Mouse (Mus musculus): ENCODE results near the gene Pigq. TPM values are rescaled to one million over a fixed set of nuclear protein-coding genes. Genes with fewer than 3 reads are reported as not detected.

Gene Pigq
- polyA plus RNA-seq, 1 experiment from 2014 or later: 59.3 TPM

DNA sequence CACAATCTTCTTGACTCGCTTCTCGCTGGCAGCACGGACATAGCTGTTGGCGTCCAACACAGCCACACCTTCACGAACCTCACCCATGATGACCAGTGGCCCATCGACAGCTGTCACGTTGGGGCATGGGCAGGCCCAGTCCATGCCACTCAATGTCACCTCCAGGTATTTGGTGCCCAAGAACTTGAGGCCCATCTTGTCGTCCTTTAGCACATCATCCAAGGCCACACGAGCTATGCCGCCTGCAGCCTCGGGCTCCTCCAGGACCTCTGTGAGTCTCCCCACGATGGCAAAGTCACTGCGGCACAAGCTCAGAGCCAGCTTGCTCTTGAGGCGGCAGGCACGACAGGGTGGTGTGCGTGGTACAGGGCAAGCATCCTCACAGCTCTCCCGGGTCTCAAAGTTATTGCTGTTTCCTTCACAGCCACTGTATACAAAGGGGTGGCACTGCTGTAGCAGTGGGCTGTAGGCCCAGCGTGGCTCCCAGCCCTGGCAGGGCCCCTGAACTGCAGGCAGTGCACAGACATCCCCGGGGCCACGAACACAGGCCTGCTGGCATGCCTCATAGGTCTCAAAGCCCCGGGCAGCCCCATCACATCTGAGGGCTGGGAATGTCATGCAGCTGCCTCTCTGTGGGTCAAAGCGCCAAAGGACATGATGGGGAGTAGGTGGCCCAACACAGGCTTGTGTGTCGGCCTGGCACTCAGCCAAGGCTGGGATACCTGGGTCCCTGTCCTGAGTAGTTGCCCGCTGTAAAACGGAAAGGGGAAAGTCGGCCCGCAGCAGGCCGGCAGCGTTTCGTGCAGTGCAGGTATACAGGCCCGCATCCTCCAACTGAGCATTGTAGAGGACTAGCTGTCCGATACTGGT is 66.8 kb downstream of the Pigq start:
- no peak overlapping the region for H3K4me2 ChIP-seq (ENCODE audit: low read depth, low read length)
- WGBS: 92% methylated on average over 32 of the region's 32 CpGs
- H3K27me3 ChIP-seq (ENCODE audit: control insufficient read depth, insufficient read depth, low read length): no peaks in the 10 kb centered on the region
- ATAC-seq (replicated peaks; ENCODE audit: extremely low read depth, insufficient read depth, low FRiP score): no peak
- no peak overlapping the region for H3K9ac ChIP-seq (ENCODE audit: low read length)
- no peak overlapping the region for H3K4me3 ChIP-seq (ENCODE audit: low read length)
- peaks cover 3% of the 10 kb centered on the region for H3K36me3 ChIP-seq (ENCODE audit: control insufficient read depth, insufficient read depth)
- H3K4me1 ChIP-seq (ENCODE audit: control insufficient read depth, insufficient read depth, low read length): peaks cover 19% of the 10 kb centered on the region
- no peak overlapping the region for H3K27ac ChIP-seq (ENCODE audit: low read length)
- no peaks in the 10 kb centered on the region for H3K9me3 ChIP-seq (replicated peaks; ENCODE audit: control insufficient read depth, low read length)

DNA sequence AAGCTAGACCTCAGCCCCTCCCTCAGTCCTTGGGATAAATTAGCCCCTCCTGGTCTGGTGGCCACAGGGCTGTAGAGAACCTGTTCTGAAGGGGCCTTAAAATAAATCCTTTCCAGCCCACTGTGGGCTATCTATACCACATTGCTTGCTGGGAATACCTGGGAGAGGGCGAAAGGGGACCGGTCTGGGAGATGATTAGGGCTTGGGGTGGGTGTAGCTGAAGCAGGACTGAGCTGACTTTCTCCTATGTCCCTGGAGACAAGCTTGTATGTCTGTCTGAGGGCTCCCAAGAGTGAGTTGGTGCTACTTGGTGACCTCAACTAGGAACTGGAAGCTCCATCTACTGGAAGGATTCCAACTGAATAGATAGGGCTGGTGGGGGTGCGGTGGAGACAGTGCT is 67.7 kb downstream of the Pigq start:
- Histone ChIP-seq H3K27ac (ENCODE audit: low read length) (no peak overlapping the region), H3K4me1 (ENCODE audit: control insufficient read depth, insufficient read depth, low read length) (peaks cover 19% of the 10 kb centered on the region), H3K9ac (ENCODE audit: low read length) (no peak overlapping the region), H3K4me3 (ENCODE audit: low read length) (no peak overlapping the region), H3K9me3 (replicated peaks; ENCODE audit: control insufficient read depth, low read length) (no peaks in the 10 kb centered on the region), H3K27me3 (ENCODE audit: control insufficient read depth, insufficient read depth, low read length) (no peaks in the 10 kb centered on the region), H3K36me3 (ENCODE audit: control insufficient read depth, insufficient read depth) (no peaks in the 10 kb centered on the region), H3K4me2 (ENCODE audit: low read depth, low read length) (no peak overlapping the region)
- no peak for ATAC-seq (replicated peaks; ENCODE audit: extremely low read depth, insufficient read depth, low FRiP score)
- WGBS: 73% methylated on average over 3 of the region's 3 CpGs

Other genes with a start within 250 kb of the Pigq start
- gene Gng13, start 227.8 kb downstream of the Pigq start, polyA plus RNA-seq (2015; fragmentation: Nextera tagmentation; extraction: Ambion mirVana): 0.60 and 2.2 TPM in 2 replicates
- 16.7 and 17.2 TPM in 2 replicates for gene Chtf18, start 217.5 kb downstream of the Pigq start, polyA plus RNA-seq (2015; fragmentation: Nextera tagmentation; extraction: Ambion mirVana)
- 12.7 and 13.7 TPM in 2 replicates for gene Rpusd1, start 217.3 kb downstream of the Pigq start, polyA plus RNA-seq (2015; fragmentation: Nextera tagmentation; extraction: Ambion mirVana)
- gene Mslnl, start 208.9 kb downstream of the Pigq start, polyA plus RNA-seq (2015; fragmentation: Nextera tagmentation; extraction: Ambion mirVana): 0.16 TPM in 2 replicates
- 50.0 and 51.1 TPM in 2 replicates for gene Msln, start 190.6 kb downstream of the Pigq start, polyA plus RNA-seq (2015; fragmentation: Nextera tagmentation; extraction: Ambion mirVana)
- 38.3 and 39.7 TPM in 2 replicates for gene Narfl, start 171.2 kb downstream of the Pigq start, polyA plus RNA-seq (2015; fragmentation: Nextera tagmentation; extraction: Ambion mirVana)
- 51.4 and 55.2 TPM in 2 replicates for gene Haghl, start 159.3 kb downstream of the Pigq start, polyA plus RNA-seq (2015; fragmentation: Nextera tagmentation; extraction: Ambion mirVana)
- gene Ccdc78, start 158.4 kb downstream of the Pigq start, polyA plus RNA-seq (2015; fragmentation: Nextera tagmentation; extraction: Ambion mirVana): 0.53 and 0.80 TPM in 2 replicates
- 65.1 and 68.9 TPM in 2 replicates for gene Fam173a, start 152.0 kb downstream of the Pigq start, polyA plus RNA-seq (2015; fragmentation: Nextera tagmentation; extraction: Ambion mirVana)
- 0.26 and 0.54 TPM in 2 replicates for gene AC134908.4, start 149.3 kb downstream of the Pigq start, polyA plus RNA-seq (2015; fragmentation: Nextera tagmentation; extraction: Ambion mirVana)
- gene Metrn, start 147.8 kb downstream of the Pigq start, polyA plus RNA-seq (2015; fragmentation: Nextera tagmentation; extraction: Ambion mirVana): 25.6 and 26.9 TPM in 2 replicates
- gene Fbxl16, start 135.9 kb downstream of the Pigq start, polyA plus RNA-seq (2015; fragmentation: Nextera tagmentation; extraction: Ambion mirVana): 0.75 and 0.81 TPM in 2 replicates
- 18.7 and 19.8 TPM in 2 replicates for gene Wdr24, start 121.3 kb downstream of the Pigq start, polyA plus RNA-seq (2015; fragmentation: Nextera tagmentation; extraction: Ambion mirVana)
- gene Jmjd8, start 116.1 kb downstream of the Pigq start, polyA plus RNA-seq (2015; fragmentation: Nextera tagmentation; extraction: Ambion mirVana): 35.0 and 36.6 TPM in 2 replicates
- 292 and 304 TPM in 2 replicates for gene Stub1, start 111.5 kb downstream of the Pigq start, polyA plus RNA-seq (2015; fragmentation: Nextera tagmentation; extraction: Ambion mirVana)
- 1.6 and 1.7 TPM in 2 replicates for gene Rhbdl1, start 107.6 kb downstream of the Pigq start, polyA plus RNA-seq (2015; fragmentation: Nextera tagmentation; extraction: Ambion mirVana)
- 2.0 and 2.5 TPM in 2 replicates for gene Gm20683, start 103.2 kb downstream of the Pigq start, polyA plus RNA-seq (2015; fragmentation: Nextera tagmentation; extraction: Ambion mirVana)
- gene Rhot2, start 100.1 kb downstream of the Pigq start, polyA plus RNA-seq (2015; fragmentation: Nextera tagmentation; extraction: Ambion mirVana): 31.6 and 32.7 TPM in 2 replicates
- gene Wdr90, start 83.4 kb downstream of the Pigq start, polyA plus RNA-seq (2015; fragmentation: Nextera tagmentation; extraction: Ambion mirVana): 13.1 and 15.0 TPM in 2 replicates
- gene Mcrip2, start 76.2 kb downstream of the Pigq start, polyA plus RNA-seq (2015; fragmentation: Nextera tagmentation; extraction: Ambion mirVana): 225 and 234 TPM in 2 replicates
- gene Mettl26, start 69.9 kb downstream of the Pigq start, polyA plus RNA-seq (2015; fragmentation: Nextera tagmentation; extraction: Ambion mirVana): 35.1 and 37.1 TPM in 2 replicates
- gene Wfikkn1, start 64.1 kb downstream of the Pigq start, polyA plus RNA-seq (2015; fragmentation: Nextera tagmentation; extraction: Ambion mirVana): 0.30 and 0.41 TPM in 2 replicates
- 14.5 and 18.7 TPM in 2 replicates for gene Rab40c, start 25.2 kb downstream of the Pigq start, polyA plus RNA-seq (2015; fragmentation: Nextera tagmentation; extraction: Ambion mirVana)
- 0.06 and 0.11 TPM in 2 replicates for gene Nhlrc4, start within 50 bp of the Pigq start, polyA plus RNA-seq (2015; fragmentation: Nextera tagmentation; extraction: Ambion mirVana)
- 0.11 TPM in 1 of 2 replicates, not detected in the other for gene A930017K11Rik, start 7.6 kb upstream of the Pigq start, polyA plus RNA-seq (2015; fragmentation: Nextera tagmentation; extraction: Ambion mirVana)
- 12.0 and 14.5 TPM in 2 replicates for gene Capn15, start 40.9 kb upstream of the Pigq start, polyA plus RNA-seq (2015; fragmentation: Nextera tagmentation; extraction: Ambion mirVana)
- gene Rab11fip3, start 124.6 kb upstream of the Pigq start, polyA plus RNA-seq (2015; fragmentation: Nextera tagmentation; extraction: Ambion mirVana): 8.2 and 13.6 TPM in 2 replicates
- gene Decr2, start 145.4 kb upstream of the Pigq start, polyA plus RNA-seq (2015; fragmentation: Nextera tagmentation; extraction: Ambion mirVana): 40.1 and 40.8 TPM in 2 replicates
- 55.3 and 56.2 TPM in 2 replicates for gene Nme4, start 150.7 kb upstream of the Pigq start, polyA plus RNA-seq (2015; fragmentation: Nextera tagmentation; extraction: Ambion mirVana)
- 0.87 and 1.0 TPM in 2 replicates for gene Tmem8, start 168.4 kb upstream of the Pigq start, polyA plus RNA-seq (2015; fragmentation: Nextera tagmentation; extraction: Ambion mirVana)
- 221 and 232 TPM in 2 replicates for gene Mrpl28, start 178.6 kb upstream of the Pigq start, polyA plus RNA-seq (2015; fragmentation: Nextera tagmentation; extraction: Ambion mirVana)
- 4.6 and 4.7 TPM in 2 replicates for gene Axin1, start 193.8 kb upstream of the Pigq start, polyA plus RNA-seq (2015; fragmentation: Nextera tagmentation; extraction: Ambion mirVana)